In the genomic region with DNA sequence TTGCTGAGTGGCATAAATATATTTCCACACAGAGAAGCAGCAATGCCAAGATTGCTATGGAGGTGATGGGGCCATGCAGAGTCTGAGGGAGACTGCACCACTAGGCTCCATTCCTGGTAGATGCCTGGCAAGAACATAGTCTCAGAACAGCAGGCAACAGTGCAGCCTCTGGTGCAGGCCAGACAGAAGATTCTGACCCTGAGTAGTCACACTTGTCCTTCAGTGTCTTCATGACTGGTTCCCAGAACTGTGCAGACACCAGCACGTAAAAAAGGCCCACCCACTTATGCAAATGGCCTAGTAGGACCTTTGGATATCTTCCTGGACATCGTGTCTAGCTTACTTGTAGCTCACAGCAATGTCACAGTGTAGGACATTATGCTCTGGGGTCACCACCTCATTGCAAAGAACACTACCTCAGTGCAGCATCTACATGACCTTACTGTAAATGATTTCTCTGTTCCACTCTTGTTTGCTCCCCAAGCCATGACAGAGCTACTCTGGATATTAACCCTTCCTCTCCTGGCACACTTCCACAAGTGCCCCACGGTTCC, we compare ENCODE assay signal across 28 mouse cellular contexts. TPM values are rescaled to one million over a fixed set of nuclear protein-coding genes. Genes with fewer than 3 reads are reported as not detected.
DNase-seq lines count a peak whose midpoint lies in the region; ATAC-seq and TF ChIP-seq lines count a peak whose summit lies in the region.
"Had no signal": no experiment of that assay in that cellular context is flagged by ENCODE, and none has a peak within 500 bp of the region (broad histone marks: within the 10 kb centered on the region; RNA-seq: fewer than 3 reads in every experiment).

No protein-coding gene starts in this region.

- H3K27me3 ChIP-seq in kidney, adult 2 months (replicated peaks; ENCODE audit: control insufficient read depth, insufficient read depth, low read length): no peaks in the 10 kb centered on the region
- H3K27me3 ChIP-seq in midbrain, embryonic 11.5 days (ENCODE audit: control insufficient read depth, insufficient read depth, low read length): no peaks in the 10 kb centered on the region
- no peaks in the 10 kb centered on the region; the same call in 1 of the 2 replicates for H3K27me3 ChIP-seq in midbrain, embryonic 10.5 days (ENCODE audit: low read depth, poor library complexity, severe bottlenecking)
- no peaks in the 10 kb centered on the region for H3K27me3 ChIP-seq in liver, embryonic 16.5 days (ENCODE audit: control insufficient read depth, insufficient read depth, low read depth, low read length)
- H3K27me3 ChIP-seq: forebrain, embryonic 12.5 days; limb, embryonic 15.5 days; neural tube, embryonic 15.5 days had no signal

- DNase-seq in adrenal gland, postnatal 14 days: peak; percentile 39
- DNase-seq in adrenal gland, postnatal 10 days: no peak
- peak; percentile 38 for DNase-seq in kidney, adult 2 months
- no peak for DNase-seq in kidney, adult 18-20 months
- peak; percentile 31 for DNase-seq in midbrain, embryonic 11.5 days (ENCODE audit: low spot score, missing footprints)
- DNase-seq in midbrain, embryonic 10.5 days (ENCODE audit: low spot score): no peak
- DNase-seq in cerebellum, postnatal 36 days: no peak
- DNase-seq: cerebellum, adult 11 months; cerebellum, adult 9-11 months; forebrain, postnatal 0 days; heart, postnatal 14 days; kidney, postnatal 14 days; layer of hippocampus, adult 9-11 months; lung, embryonic 14.5 days; lung, postnatal 14 days; retina, postnatal 1 day; right cerebral cortex, postnatal 14 days had no signal

- H3K4me3 ChIP-seq in kidney, adult 2 months (ENCODE audit: insufficient read depth, low read depth, low read length): no peak overlapping the region
- H3K4me3 ChIP-seq in midbrain, embryonic 11.5 days (ENCODE audit: low read depth, low read length): no peak overlapping the region
- no peak overlapping the region for H3K4me3 ChIP-seq in midbrain, embryonic 10.5 days
- H3K4me3 ChIP-seq in liver, embryonic 16.5 days (ENCODE audit: low read depth, low read length): no peak overlapping the region
- H3K4me3 ChIP-seq: forebrain, embryonic 12.5 days; heart, embryonic 13.5 days; hindbrain, embryonic 10.5 days; limb, embryonic 10.5 days; limb, embryonic 15.5 days; neural tube, embryonic 15.5 days had no signal

- WGBS in kidney, adult 2 months: 30% methylated on average over 3 of the region's 3 CpGs
- 73% methylated on average over 3 of the region's 3 CpGs for WGBS in midbrain, embryonic 11.5 days
- 80% methylated on average over 3 of the region's 3 CpGs for WGBS in midbrain, embryonic 10.5 days
- WGBS in liver, embryonic 16.5 days (ENCODE audit: insufficient replicate concordance): 33% methylated on average over 3 of the region's 3 CpGs

- no peaks in the 10 kb centered on the region for H3K36me3 ChIP-seq in kidney, adult 2 months (ENCODE audit: control insufficient read depth, insufficient read depth, low read length)
- H3K36me3 ChIP-seq in midbrain, embryonic 11.5 days (ENCODE audit: control insufficient read depth, insufficient read depth, low read length): no peaks in the 10 kb centered on the region
- no peaks in the 10 kb centered on the region for H3K36me3 ChIP-seq in midbrain, embryonic 10.5 days
- no peaks in the 10 kb centered on the region for H3K36me3 ChIP-seq in liver, embryonic 16.5 days (ENCODE audit: control insufficient read depth, insufficient read depth)
- H3K36me3 ChIP-seq: forebrain, embryonic 12.5 days; heart, embryonic 13.5 days; hindbrain, embryonic 10.5 days; limb, embryonic 10.5 days; limb, embryonic 15.5 days; neural tube, embryonic 15.5 days had no signal

- no peak overlapping the region for H3K4me2 ChIP-seq in midbrain, embryonic 11.5 days
- no peak overlapping the region for H3K4me2 ChIP-seq in liver, embryonic 16.5 days (ENCODE audit: low read depth, low read length)
- H3K4me2 ChIP-seq: forebrain, embryonic 12.5 days; heart, embryonic 13.5 days; limb, embryonic 15.5 days; lung, embryonic 14.5 days; neural tube, embryonic 15.5 days had no signal

- H3K27ac ChIP-seq in kidney, adult 2 months (ENCODE audit: insufficient read depth, low read depth, low read length): no peak overlapping the region
- no peak overlapping the region for H3K27ac ChIP-seq in midbrain, embryonic 11.5 days (ENCODE audit: low read depth, low read length)
- no peak overlapping the region for H3K27ac ChIP-seq in midbrain, embryonic 10.5 days (replicated peaks)
- H3K27ac ChIP-seq in liver, embryonic 16.5 days (ENCODE audit: low read length): no peak overlapping the region
- H3K27ac ChIP-seq: forebrain, embryonic 12.5 days; heart, embryonic 13.5 days; hindbrain, embryonic 10.5 days; hindbrain, postnatal 0 days; limb, embryonic 10.5 days; limb, embryonic 15.5 days; neural tube, embryonic 15.5 days had no signal

- H3K9ac ChIP-seq in midbrain, embryonic 11.5 days (ENCODE audit: low read length): no peak overlapping the region
- no peak overlapping the region for H3K9ac ChIP-seq in liver, embryonic 16.5 days (ENCODE audit: low read depth, low read length)
- H3K9ac ChIP-seq: forebrain, embryonic 12.5 days; forebrain, postnatal 0 days; heart, embryonic 13.5 days; limb, embryonic 15.5 days; lung, embryonic 14.5 days; neural tube, embryonic 15.5 days had no signal

- no peaks in the 10 kb centered on the region for H3K9me3 ChIP-seq in midbrain, embryonic 11.5 days (ENCODE audit: control insufficient read depth, low read length)
- no peaks in the 10 kb centered on the region for H3K9me3 ChIP-seq in midbrain, embryonic 10.5 days (replicated peaks)
- H3K9me3 ChIP-seq in liver, embryonic 16.5 days (replicated peaks; ENCODE audit: control insufficient read depth, low read length): no peaks in the 10 kb centered on the region
- H3K9me3 ChIP-seq: forebrain, embryonic 12.5 days; heart, embryonic 13.5 days; limb, embryonic 10.5 days; limb, embryonic 15.5 days; neural tube, embryonic 15.5 days had no signal

- no peak for TF ChIP-seq CTCF in kidney, adult 2 months (conservative IDR thresholded peaks at IDR 0.05; ENCODE audit: insufficient read depth, insufficient read length, low read depth, low read length)

- no peak for TF ChIP-seq POLR2A in kidney, adult 2 months (IDR thresholded peaks at IDR 0.05; ENCODE audit: low read depth, low read length)

- 0 out of 2 replicates have a peak, but pooled peaks cover 2% of the 10 kb centered on the region for H3K4me1 ChIP-seq in kidney, adult 2 months (ENCODE audit: control insufficient read depth, insufficient read depth, low read length)
- H3K4me1 ChIP-seq in midbrain, embryonic 11.5 days (ENCODE audit: control insufficient read depth, insufficient read depth, low read length): 0 out of 2 replicates have a peak, but pooled peaks cover 2% of the 10 kb centered on the region
- peaks cover 15% of the 10 kb centered on the region for H3K4me1 ChIP-seq in midbrain, embryonic 10.5 days
- H3K4me1 ChIP-seq in liver, embryonic 16.5 days (ENCODE audit: control insufficient read depth, low read depth, low read length): no peaks in the 10 kb centered on the region
- H3K4me1 ChIP-seq: heart, embryonic 13.5 days; limb, embryonic 10.5 days; limb, embryonic 15.5 days; neural tube, embryonic 15.5 days had no signal

- ATAC-seq in midbrain, embryonic 11.5 days (ENCODE audit: low FRiP score): no peak
- ATAC-seq in liver, embryonic 16.5 days (ENCODE audit: low read depth): peak; percentile 80
- ATAC-seq: CD4-positive, CD25-positive, alpha-beta regulatory T cell, adult 4 months; forebrain, postnatal 0 days; hindbrain, postnatal 0 days; intestine, postnatal 0 days had no signal

RNA-seq across cellular contexts. Expression of gene Dact2, which starts 9.9 kb away (rescaled TPM):
- 1.4 and 2.0 TPM in 2 replicates for total RNA-seq in adrenal gland, postnatal 14 days (2021)
- 1 to 10 TPM; 2.5 to 2.8 TPM for total RNA-seq in adrenal gland, postnatal 10 days (2021)
- 23.3 and 24.2 TPM in 2 replicates for polyA plus RNA-seq in kidney, adult 2 months (2012; rRNA removed)
- polyA plus RNA-seq in midbrain, embryonic 11.5 days (2014; fragmentation: Nextera tagmentation; extraction: Ambion mirVana): 0.18 and 0.32 TPM in 2 replicates
- polyA plus RNA-seq in midbrain, embryonic 10.5 days (2016; fragmentation: Nextera tagmentation; extraction: Ambion mirVana): 0.42 and 0.48 TPM in 2 replicates
- polyA plus RNA-seq in liver, embryonic 16.5 days (2015; fragmentation: Nextera tagmentation; extraction: Ambion mirVana): 0.75 and 1.3 TPM in 2 replicates
- total RNA-seq: common myeloid progenitor, adult 5-6 weeks had no signal
- polyA plus RNA-seq: CD4-positive, CD25-positive, alpha-beta regulatory T cell, adult 4 months had no signal

Comparison
In these comparisons a context has a peak if more than half of its experiments do, and no peak if none do; other contexts are left out.
1. DNase-seq: peak in adrenal gland, postnatal 14 days (single experiment), kidney, adult 2 months (single experiment) and midbrain, embryonic 11.5 days (single experiment); none in adrenal gland, postnatal 10 days (single experiment), kidney, adult 18-20 months (single experiment), midbrain, embryonic 10.5 days (single experiment) and cerebellum, postnatal 36 days (0 of 2).
2. RNA of gene Dact2, which starts 9.9 kb away (polyA plus RNA-seq): 23.3 to 24.2 TPM in kidney, adult 2 months; 0.75 to 1.3 TPM in liver, embryonic 16.5 days, 0.42 to 0.48 TPM in midbrain, embryonic 10.5 days and 0.18 to 0.32 TPM in midbrain, embryonic 11.5 days; every median in the first group is over 10 times any median in the second.